Mouse (Mus musculus): ENCODE data around the gene Snrnp35. TPM values are rescaled to one million over a fixed set of nuclear protein-coding genes. Genes with fewer than 3 reads are reported as not detected.

The Snrnp35 gene
- polyA plus RNA-seq, 1 experiment from 2014 or later = 25.1 TPM

DNA sequence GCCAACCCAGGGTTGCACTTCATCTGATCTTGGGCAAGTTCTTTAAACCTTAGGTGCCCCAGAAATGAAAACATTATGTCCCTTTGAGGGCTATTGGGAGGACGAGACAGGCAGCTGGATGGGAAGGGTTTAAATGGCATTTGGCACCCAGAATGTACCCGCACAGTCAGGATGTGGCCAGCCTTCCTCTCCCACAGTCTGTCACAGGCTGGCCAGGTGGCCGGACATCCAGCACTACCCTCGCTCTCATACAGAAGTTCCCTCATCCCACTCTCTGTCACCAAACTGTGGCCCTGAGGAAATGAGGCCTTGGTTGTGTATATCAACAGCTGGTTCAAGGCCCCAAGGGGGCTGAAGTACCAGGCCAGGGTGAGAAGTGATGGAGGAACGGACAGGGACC is 42.0 kb downstream of the Snrnp35 start:
- peaks cover 18% of the 10 kb centered on the region for H3K4me1 ChIP-seq (replicated peaks; ENCODE audit: control insufficient read depth, insufficient read depth, low read length)
- no peak overlapping the region for H3K9ac ChIP-seq (replicated peaks; ENCODE audit: low read depth, low read length)
- no peaks in the 10 kb centered on the region for H3K36me3 ChIP-seq (ENCODE audit: control insufficient read depth, insufficient read depth)
- WGBS = 92% methylated on average over 5 of the region's 5 CpGs
- no peak overlapping the region for H3K4me2 ChIP-seq (ENCODE audit: low read length)
- no peak for ATAC-seq
- H3K4me3 ChIP-seq (replicated peaks; ENCODE audit: low read length) = no peak overlapping the region
- H3K27ac ChIP-seq (ENCODE audit: low read length) = no peak overlapping the region
- no peaks in the 10 kb centered on the region for H3K27me3 ChIP-seq (replicated peaks; ENCODE audit: control insufficient read depth, insufficient read depth, low read length)
- no peaks in the 10 kb centered on the region for H3K9me3 ChIP-seq (ENCODE audit: control insufficient read depth, low read length)

DNA sequence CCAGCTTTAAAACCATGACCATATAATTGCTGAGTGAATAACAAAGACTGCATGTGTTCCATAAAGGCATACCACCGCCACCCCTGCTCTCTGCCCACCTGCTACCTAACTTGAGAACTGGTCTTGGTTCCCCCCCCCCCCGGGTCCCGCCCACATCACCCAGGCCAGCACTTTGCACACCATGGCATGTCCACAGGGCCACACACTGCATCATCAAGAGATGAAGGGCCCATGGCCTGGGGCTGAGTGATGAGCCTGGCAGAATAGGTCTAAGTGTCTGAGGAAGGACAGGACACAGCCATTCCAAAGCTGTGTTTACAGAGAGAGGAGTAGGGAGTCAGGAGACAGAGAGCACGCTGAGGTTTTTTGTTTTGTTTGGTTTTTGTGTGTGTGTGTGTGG is 45.4 kb downstream of the Snrnp35 start:
- no peak overlapping the region for H3K4me3 ChIP-seq (replicated peaks; ENCODE audit: low read length)
- ATAC-seq = no peak
- peaks cover 31% of the 10 kb centered on the region for H3K4me1 ChIP-seq (replicated peaks; ENCODE audit: control insufficient read depth, insufficient read depth, low read length)
- no peak overlapping the region for H3K9ac ChIP-seq (replicated peaks; ENCODE audit: low read depth, low read length)
- H3K27ac ChIP-seq (ENCODE audit: low read length) = no peak overlapping the region
- WGBS = 66% methylated on average over 4 of the region's 4 CpGs
- H3K36me3 ChIP-seq (ENCODE audit: control insufficient read depth, insufficient read depth) = no peaks in the 10 kb centered on the region
- H3K4me2 ChIP-seq (ENCODE audit: low read length) = no peak overlapping the region; the same call in 1 of the 2 replicates
- H3K27me3 ChIP-seq (replicated peaks; ENCODE audit: control insufficient read depth, insufficient read depth, low read length) = no peaks in the 10 kb centered on the region
- H3K9me3 ChIP-seq (ENCODE audit: control insufficient read depth, low read length) = no peaks in the 10 kb centered on the region

DNA sequence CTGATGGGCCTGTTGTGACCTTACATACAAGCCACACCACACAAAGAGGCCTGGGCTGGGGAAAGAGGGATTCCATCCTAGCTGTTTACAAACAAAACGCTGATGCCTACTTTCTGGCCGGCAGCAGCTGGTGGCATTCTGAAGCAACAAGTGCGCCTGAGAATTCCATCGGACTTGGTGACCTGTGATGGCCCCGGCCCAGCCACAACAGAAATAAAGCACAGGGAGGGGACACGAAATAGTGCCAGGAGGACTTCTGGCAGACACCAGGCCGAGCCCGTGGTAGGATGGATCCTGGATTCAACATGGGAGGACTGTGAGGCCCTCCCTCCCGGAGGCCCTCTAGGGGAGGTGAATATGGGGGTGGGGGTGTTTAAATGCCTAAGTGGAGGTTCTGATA is 45.9 kb downstream of the Snrnp35 start:
- Histone ChIP-seq H3K4me1 (replicated peaks; ENCODE audit: control insufficient read depth, insufficient read depth, low read length) (peaks cover 31% of the 10 kb centered on the region), H3K9me3 (ENCODE audit: control insufficient read depth, low read length) (no peaks in the 10 kb centered on the region), H3K36me3 (ENCODE audit: control insufficient read depth, insufficient read depth) (no peaks in the 10 kb centered on the region), H3K4me3 (replicated peaks; ENCODE audit: low read length) (no peak overlapping the region), H3K27ac (ENCODE audit: low read length) (no peak overlapping the region), H3K4me2 (ENCODE audit: low read length) (peak overlapping the region; percentile 6), H3K9ac (replicated peaks; ENCODE audit: low read depth, low read length) (no peak overlapping the region), H3K27me3 (replicated peaks; ENCODE audit: control insufficient read depth, insufficient read depth, low read length) (no peaks in the 10 kb centered on the region)
- 40% methylated on average over 9 of the region's 9 CpGs for WGBS
- no peak for ATAC-seq

DNA sequence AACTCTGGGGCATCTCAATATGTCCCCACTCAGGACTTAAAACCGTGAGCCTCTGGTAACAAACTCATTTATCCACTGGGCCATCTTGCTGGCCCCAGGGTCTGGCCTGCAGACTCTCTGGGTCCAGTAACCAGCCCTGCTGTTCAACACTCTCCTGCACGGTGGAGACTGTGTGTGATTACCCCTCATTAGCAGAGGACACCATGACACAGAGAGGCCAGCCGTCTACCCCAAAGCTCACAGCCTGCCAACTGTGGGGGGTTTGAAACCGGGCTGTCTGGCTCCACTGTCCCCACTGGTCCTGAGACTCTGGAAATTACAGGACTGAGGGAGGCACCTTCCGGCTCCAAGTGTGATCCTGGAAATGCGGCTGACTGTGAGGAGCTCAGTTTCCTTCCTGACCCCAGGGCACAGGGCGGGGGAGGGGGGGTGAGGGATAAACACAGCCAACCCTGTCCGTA is 46.3 kb downstream of the Snrnp35 start:
- Histone ChIP-seq H3K27ac (ENCODE audit: low read length) (no peak overlapping the region), H3K4me2 (ENCODE audit: low read length) (peak overlapping the region; percentile 79), H3K9ac (replicated peaks; ENCODE audit: low read depth, low read length) (peak overlapping the region; percentile 16; the same call in 1 of the 2 replicates), H3K4me3 (replicated peaks; ENCODE audit: low read length) (no peak overlapping the region), H3K4me1 (replicated peaks; ENCODE audit: control insufficient read depth, insufficient read depth, low read length) (peaks cover 31% of the 10 kb centered on the region), H3K36me3 (ENCODE audit: control insufficient read depth, insufficient read depth) (no peaks in the 10 kb centered on the region), H3K27me3 (replicated peaks; ENCODE audit: control insufficient read depth, insufficient read depth, low read length) (no peaks in the 10 kb centered on the region), H3K9me3 (ENCODE audit: control insufficient read depth, low read length) (no peaks in the 10 kb centered on the region)
- 38% methylated on average over 8 of the region's 8 CpGs for WGBS
- no peak for ATAC-seq

DNA sequence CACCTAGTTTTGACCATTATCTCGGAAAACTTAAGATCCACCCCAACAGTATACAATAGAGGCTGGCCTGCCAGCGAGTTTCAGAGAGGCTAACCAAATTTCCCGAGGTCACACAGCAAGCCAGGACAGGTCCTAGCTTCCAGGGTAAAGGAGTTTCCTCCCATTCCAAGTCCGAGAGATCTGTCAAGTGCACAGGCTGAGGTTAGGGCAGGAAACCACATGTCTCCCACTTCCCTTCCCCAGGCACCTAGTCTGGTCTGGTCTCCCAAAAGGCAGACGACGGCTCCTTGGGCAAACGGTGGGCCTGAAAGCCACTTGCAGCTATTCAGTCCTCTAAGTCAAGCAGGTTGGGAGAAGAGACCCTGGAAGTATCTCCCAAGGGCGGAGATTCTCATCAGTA is 46.8 kb downstream of the Snrnp35 start:
- Histone ChIP-seq H3K9ac (replicated peaks; ENCODE audit: low read depth, low read length) (no peak overlapping the region), H3K4me3 (replicated peaks; ENCODE audit: low read length) (peak overlapping the region; percentile 85), H3K9me3 (ENCODE audit: control insufficient read depth, low read length) (no peaks in the 10 kb centered on the region), H3K4me2 (ENCODE audit: low read length) (peak overlapping the region; percentile 79), H3K4me1 (replicated peaks; ENCODE audit: control insufficient read depth, insufficient read depth, low read length) (peaks cover 31% of the 10 kb centered on the region), H3K27me3 (replicated peaks; ENCODE audit: control insufficient read depth, insufficient read depth, low read length) (no peaks in the 10 kb centered on the region), H3K36me3 (ENCODE audit: control insufficient read depth, insufficient read depth) (no peaks in the 10 kb centered on the region), H3K27ac (ENCODE audit: low read length) (no peak overlapping the region)
- 70% methylated on average over 8 of the region's 8 CpGs for WGBS
- ATAC-seq = no peak

DNA sequence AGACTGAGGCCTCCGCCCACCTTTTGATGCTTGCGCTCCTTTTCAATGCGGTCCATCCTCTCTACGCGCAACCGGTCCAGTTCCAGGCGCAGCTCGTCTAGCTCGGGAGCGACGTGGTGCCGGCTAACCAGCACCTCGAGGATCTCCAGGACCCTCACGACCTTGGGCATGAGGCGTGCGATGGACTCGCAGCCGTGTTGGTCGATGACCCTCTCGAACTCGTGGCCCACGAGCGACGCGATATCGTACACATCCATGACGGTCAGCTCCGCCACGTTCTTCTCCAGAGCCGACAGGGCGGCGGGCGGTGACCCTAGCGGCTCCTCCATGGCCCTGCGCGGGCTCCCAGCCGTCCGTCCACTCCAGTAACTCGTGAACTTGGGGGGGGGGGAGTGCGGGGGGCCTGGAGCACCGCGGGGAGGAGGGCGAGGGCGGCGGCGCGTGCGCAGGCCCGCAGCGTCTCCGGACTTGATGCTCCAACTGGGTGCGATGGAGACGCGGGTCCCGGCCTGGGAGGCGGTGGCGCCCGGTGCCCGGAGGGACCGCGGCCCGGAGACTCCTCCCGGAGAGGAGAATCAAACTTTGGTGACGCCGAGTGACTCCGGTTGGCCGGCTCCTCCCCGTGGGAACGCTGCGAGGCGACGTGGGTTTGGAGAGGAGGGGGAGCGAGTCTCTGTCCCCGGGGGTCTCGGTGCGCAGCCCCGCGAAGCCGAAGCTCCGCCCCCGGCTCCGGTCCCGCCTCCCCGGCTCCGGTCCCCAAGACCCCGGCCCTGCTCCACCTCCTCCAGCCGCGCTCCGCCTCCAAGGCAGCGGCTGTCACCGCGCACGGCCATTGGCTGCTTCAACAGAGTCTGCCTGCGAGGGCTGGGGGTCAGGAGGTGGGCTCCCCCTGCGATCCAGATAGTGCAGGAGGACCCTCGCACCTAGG is 48.0 kb downstream of the Snrnp35 start, which contains the start of gene Rilpl1:
TSS of gene Rilpl1 (minus strand) at position 737 of the 928 bp plus-strand sequence.
- H3K4me3 ChIP-seq (replicated peaks; ENCODE audit: low read length) = peak within 1 kb of the TSS; percentile 85
- peaks cover 31% of the 10 kb centered on the region for H3K4me1 ChIP-seq (replicated peaks; ENCODE audit: control insufficient read depth, insufficient read depth, low read length)
- peak within 1 kb of the TSS; percentile 79 for H3K4me2 ChIP-seq (ENCODE audit: low read length)
- no peaks in the 10 kb centered on the region for H3K36me3 ChIP-seq (ENCODE audit: control insufficient read depth, insufficient read depth)
- peak within 1 kb of the TSS; percentile 70 for H3K27ac ChIP-seq (ENCODE audit: low read length)
- under 1% methylated on average over 77 of the region's 96 CpGs for WGBS
- peak within 1 kb of the TSS; percentile 76 for H3K9ac ChIP-seq (replicated peaks; ENCODE audit: low read depth, low read length)
- H3K27me3 ChIP-seq (replicated peaks; ENCODE audit: control insufficient read depth, insufficient read depth, low read length) = no peaks in the 10 kb centered on the region; the same call in 1 of the 2 replicates
- no peaks in the 10 kb centered on the region for H3K9me3 ChIP-seq (ENCODE audit: control insufficient read depth, low read length)
- ATAC-seq = peak; percentile 96

DNA sequence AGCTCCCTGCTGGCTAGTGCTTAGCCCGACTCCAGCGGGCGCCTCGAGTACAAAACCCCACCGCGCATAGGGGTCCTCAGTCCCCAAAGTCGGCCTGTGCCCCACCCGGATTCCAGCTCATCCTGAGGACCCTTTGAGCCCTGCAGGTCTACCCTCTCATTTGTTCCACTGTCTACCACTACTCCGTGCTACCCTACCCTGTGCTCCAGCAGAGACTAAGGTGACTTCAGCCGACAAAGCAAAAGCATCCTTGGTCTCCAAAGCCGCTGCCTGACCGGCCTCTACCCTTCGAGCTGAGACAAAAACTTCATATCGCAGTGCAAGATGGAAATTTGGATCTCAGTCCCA is 48.6 kb downstream of the Snrnp35 start:
- 14% methylated on average over 14 of the region's 14 CpGs for WGBS
- H3K4me3 ChIP-seq (replicated peaks; ENCODE audit: low read length) = peak overlapping the region; percentile 85
- peak; percentile 64 for ATAC-seq

DNA sequence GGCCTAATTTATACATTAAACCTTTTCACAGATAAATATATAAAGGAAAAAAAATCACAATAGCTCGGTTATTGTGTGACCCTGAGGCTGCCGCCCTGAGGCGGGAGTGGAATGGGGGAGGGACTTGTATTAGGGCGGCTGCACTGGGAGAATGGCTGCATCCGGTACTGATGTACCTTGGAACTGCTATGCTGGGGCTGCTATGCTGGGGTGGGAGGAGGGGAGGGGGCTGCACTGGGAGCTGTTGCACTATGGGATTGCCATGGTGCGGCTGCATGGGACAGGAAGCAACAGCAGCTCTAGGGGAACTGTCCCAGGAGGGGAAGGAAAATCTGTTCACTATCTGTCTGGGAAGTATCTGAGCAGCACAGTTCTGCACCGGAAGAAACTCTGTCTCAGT is 49.5 kb downstream of the Snrnp35 start:
- ATAC-seq = no peak
- no peak overlapping the region for H3K4me3 ChIP-seq (replicated peaks; ENCODE audit: low read length)
- 32% methylated on average over 7 of the region's 7 CpGs for WGBS
- no peak overlapping the region for H3K27ac ChIP-seq (ENCODE audit: low read length)
- no peaks in the 10 kb centered on the region; the same call in 1 of the 2 replicates for H3K27me3 ChIP-seq (replicated peaks; ENCODE audit: control insufficient read depth, insufficient read depth, low read length)
- no peak overlapping the region for H3K4me2 ChIP-seq (ENCODE audit: low read length)
- peaks cover 34% of the 10 kb centered on the region for H3K4me1 ChIP-seq (replicated peaks; ENCODE audit: control insufficient read depth, insufficient read depth, low read length)
- H3K9me3 ChIP-seq (ENCODE audit: control insufficient read depth, low read length) = no peaks in the 10 kb centered on the region
- no peaks in the 10 kb centered on the region for H3K36me3 ChIP-seq (ENCODE audit: control insufficient read depth, insufficient read depth)
- no peak overlapping the region for H3K9ac ChIP-seq (replicated peaks; ENCODE audit: low read depth, low read length)

More for the DNA sequence above, 48.6 kb downstream of the Snrnp35 start:
- Histone ChIP-seq H3K27ac (ENCODE audit: low read length) (peak overlapping the region; percentile 70), H3K9ac (replicated peaks; ENCODE audit: low read depth, low read length) (peak overlapping the region; percentile 76), H3K36me3 (ENCODE audit: control insufficient read depth, insufficient read depth) (no peaks in the 10 kb centered on the region), H3K4me1 (replicated peaks; ENCODE audit: control insufficient read depth, insufficient read depth, low read length) (peaks cover 31% of the 10 kb centered on the region), H3K9me3 (ENCODE audit: control insufficient read depth, low read length) (no peaks in the 10 kb centered on the region), H3K4me2 (ENCODE audit: low read length) (peak overlapping the region; percentile 79), H3K27me3 (replicated peaks; ENCODE audit: control insufficient read depth, insufficient read depth, low read length) (no peaks in the 10 kb centered on the region; the same call in 1 of the 2 replicates)

DNA sequence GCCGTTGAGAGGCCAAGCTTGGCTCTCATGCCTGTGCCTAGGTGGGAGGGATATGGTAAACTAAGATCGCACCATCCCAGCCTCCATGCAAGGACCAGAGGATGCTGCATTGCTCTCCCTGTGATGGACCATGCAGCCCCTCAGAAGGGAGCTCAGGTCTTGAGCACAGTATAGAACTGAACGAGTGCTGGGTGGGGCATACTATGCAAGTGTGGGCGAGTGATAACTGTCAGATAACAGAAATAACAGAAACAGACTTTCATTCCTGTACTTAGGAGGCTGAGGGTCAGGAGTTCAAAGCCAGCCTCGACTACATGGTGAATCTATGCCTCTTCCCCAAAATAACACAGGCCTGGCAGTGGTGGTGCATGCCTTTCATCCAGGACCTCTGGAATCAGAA is 52.1 kb downstream of the Snrnp35 start:
- Histone ChIP-seq H3K4me3 (replicated peaks; ENCODE audit: low read length) (no peak overlapping the region), H3K4me2 (ENCODE audit: low read length) (no peak overlapping the region), H3K36me3 (ENCODE audit: control insufficient read depth, insufficient read depth) (no peaks in the 10 kb centered on the region), H3K27me3 (replicated peaks; ENCODE audit: control insufficient read depth, insufficient read depth, low read length) (no peaks in the 10 kb centered on the region; the same call in 1 of the 2 replicates), H3K9ac (replicated peaks; ENCODE audit: low read depth, low read length) (no peak overlapping the region), H3K9me3 (ENCODE audit: control insufficient read depth, low read length) (no peaks in the 10 kb centered on the region), H3K27ac (ENCODE audit: low read length) (no peak overlapping the region), H3K4me1 (replicated peaks; ENCODE audit: control insufficient read depth, insufficient read depth, low read length) (peaks cover 15% of the 10 kb centered on the region)
- WGBS = 75% methylated on average over 5 of the region's 5 CpGs
- ATAC-seq = no peak
